Mouse (Mus musculus): Measurements from ENCODE around the gene Nek1. TPM values are rescaled to one million over a fixed set of nuclear protein-coding genes. Genes with fewer than 3 reads are reported as not detected.

The Nek1 gene
- polyA plus RNA-seq, 1 experiment from 2014 or later, result 30.3 TPM

Other genes with a start within 250 kb of the Nek1 start
- 91.6 and 96.3 TPM in 2 replicates for gene Hpf1, start 102.8 kb upstream of the Nek1 start, polyA plus RNA-seq (2014; fragmentation: Nextera tagmentation; extraction: Ambion mirVana)
- gene Clcn3, start 9.9 kb upstream of the Nek1 start, polyA plus RNA-seq (2014; fragmentation: Nextera tagmentation; extraction: Ambion mirVana), result 79.0 and 86.1 TPM in 2 replicates
- gene Sh3rf1, start 230.7 kb downstream of the Nek1 start, polyA plus RNA-seq (2014; fragmentation: Nextera tagmentation; extraction: Ambion mirVana), result 28.8 and 32.2 TPM in 2 replicates

Data from hindbrain, embryonic 14.5 days (tissue).